Mouse (Mus musculus) CD4-positive, CD25-positive, alpha-beta regulatory T cell (primary cell): ENCODE data around the gene BC025446. TPM values are rescaled to one million over a fixed set of nuclear protein-coding genes. Genes with fewer than 3 reads are reported as not detected.

ENCODE experiments used
- polyA plus RNA-seq: library from polyadenylated mRNA; unstranded; fragments of 100-300 nt; shearing (Covaris generic); gene quantifications from one replicate; pipeline ENCODE4 v1.2.1, GENCODE M21; 2017

BC025446 gene
- not detected for polyA plus RNA-seq

DNA sequence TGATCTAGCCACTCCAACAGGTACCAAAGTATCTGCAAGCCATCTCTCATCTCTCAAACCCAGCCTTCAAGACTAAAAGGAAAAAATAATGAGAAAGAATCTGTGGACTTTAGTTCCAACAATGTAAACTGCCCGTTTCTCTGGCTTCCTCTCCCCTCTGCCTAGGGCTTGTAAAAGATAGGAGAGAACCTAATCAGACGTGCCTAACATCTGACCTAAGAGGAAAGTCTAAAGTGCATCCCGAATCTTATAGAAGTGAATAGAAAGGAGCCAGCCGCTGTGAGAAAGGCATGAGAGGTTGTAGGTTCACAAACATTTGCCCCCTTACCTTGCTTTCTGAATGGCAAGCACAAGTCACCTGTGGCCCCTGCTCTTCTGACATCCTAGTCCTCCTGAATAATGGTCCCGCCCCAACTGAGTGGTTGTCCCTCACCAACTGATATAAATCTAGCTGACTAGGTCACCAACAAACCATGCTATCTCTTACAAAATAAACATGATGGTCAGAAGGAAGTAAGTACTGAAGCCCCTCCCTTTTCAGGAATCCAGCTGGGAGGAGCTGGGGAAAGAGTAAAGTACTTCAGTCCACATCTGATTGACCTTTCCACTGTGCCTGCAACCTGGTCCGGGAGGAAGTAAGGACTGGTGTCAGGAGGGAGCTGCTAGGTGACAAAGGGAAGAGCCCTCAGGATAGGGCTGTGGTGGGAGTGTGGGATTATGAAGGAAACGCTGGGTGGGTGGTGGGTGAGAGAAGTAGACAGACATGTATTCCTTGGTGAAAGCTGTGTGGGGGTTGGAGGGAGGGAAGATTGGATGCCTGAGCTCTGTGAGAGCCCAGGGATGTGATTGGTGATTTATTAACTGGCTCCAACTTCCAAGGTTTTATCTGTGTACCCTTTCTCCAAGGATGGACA, at the start of gene BC025446:
BC025446 (plus strand) TSS at position 599 of the 914 bp plus-strand sequence.

DNA sequence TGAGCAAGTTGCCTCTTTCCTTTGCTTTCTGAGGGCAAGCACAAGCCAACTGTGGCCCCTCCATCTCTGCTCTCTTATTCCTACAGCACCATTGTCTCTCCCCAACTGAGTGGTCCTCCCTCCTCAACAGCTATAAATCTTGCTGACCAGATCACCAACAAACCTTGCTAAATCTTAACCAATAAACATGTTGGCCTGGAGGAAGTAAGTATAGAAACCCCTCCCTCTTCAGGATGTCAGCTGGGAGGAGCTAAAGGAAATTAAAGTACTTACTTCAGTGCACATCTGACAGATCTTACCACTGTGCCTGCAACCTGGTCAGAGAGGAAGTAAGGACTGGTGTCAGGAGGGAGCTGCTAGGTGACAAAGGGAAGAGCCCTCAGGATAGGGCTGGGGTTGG, 51.9 kb downstream of the BC025446 start, which contains the start of gene Ly6f:
Ly6f (plus strand) TSS at position 301 of the 400 bp plus-strand sequence.

Other genes with a start within 250 kb of the BC025446 start
- gene Ly6i, start 232.9 kb upstream of the BC025446 start, polyA plus RNA-seq: 1.0 TPM
- gene Ly6a, start 218.3 kb upstream of the BC025446 start, polyA plus RNA-seq: 338 TPM
- gene Ly6c1, start 167.5 kb upstream of the BC025446 start, polyA plus RNA-seq: 353 TPM
- gene Ly6c2, start 104.4 kb upstream of the BC025446 start, polyA plus RNA-seq: 10.1 TPM
- gene Ly6g, start 61.1 kb upstream of the BC025446 start, polyA plus RNA-seq: not detected
- gene Ly6f, start 52.0 kb downstream of the BC025446 start, polyA plus RNA-seq: not detected